Mouse (Mus musculus) myocyte (in vitro differentiated cells): ENCODE measurements at regions not wholly inside any gene's neighbourhood (a gene's known extent, or its start where the extent isn't known, plus 50 kb on each side); places are given as distances from the start of the nearest gene placed in this dataset.

ENCODE experiments used
- H3K27me3 ChIP-seq: one replicate; pipeline ENCODE4 v1.6.1; 2011; ENCODE audit not compliant: control insufficient read depth, insufficient read depth, insufficient read length
- H3K36me3 ChIP-seq: one replicate; pipeline ENCODE4 v1.6.1; 2011; ENCODE audit not compliant: control insufficient read depth, insufficient read depth
- H3K4me2 ChIP-seq: one replicate; pipeline ENCODE4 v1.6.1; 2011; ENCODE audit warnings: low read depth, control low read depth
- H3K4me3 ChIP-seq: one replicate; pipeline ENCODE4 v1.5.1; 2011; ENCODE audit warnings: mild to moderate bottlenecking, control low read depth, moderate library complexity
- H3K79me2 ChIP-seq: one replicate; pipeline ENCODE4 v1.6.1; 2011; ENCODE audit not compliant: control insufficient read depth, insufficient read depth
- H3ac ChIP-seq: one replicate; pipeline ENCODE4 v1.6.1; 2011; ENCODE audit not compliant: control insufficient read depth, insufficient read length
- CEBPB ChIP-seq: IDR thresholded peaks from 2 replicates; pipeline ENCODE4 v1.6.1; 2011; ENCODE audit warnings: mild to moderate bottlenecking, moderate library complexity; ENCODE audit not compliant: poor library complexity, insufficient read depth, severe bottlenecking
- E2F4 ChIP-seq: IDR thresholded peaks from one replicate; pipeline ENCODE4 v1.6.1; 2011; ENCODE audit warnings: mild to moderate bottlenecking, control low read depth, moderate library complexity; ENCODE audit not compliant: insufficient read depth
- MAX ChIP-seq: IDR thresholded peaks from one replicate; pipeline ENCODE4 v1.6.1; 2011; ENCODE audit warnings: low read depth, mild to moderate bottlenecking, control low read depth
- MYOD1 ChIP-seq, 3 experiments: IDR thresholded peaks; one replicate each; pipeline ENCODE4 v1.6.1; 2011; ENCODE audit warnings: control low read depth in 2 of 3, low read depth in 2 of 3, mild to moderate bottlenecking in 2 of 3, moderate library complexity in 1 of 3; ENCODE audit not compliant: insufficient read length in 2 of 3, control insufficient read depth in 1 of 3
- MYOG ChIP-seq, 3 experiments: IDR thresholded peaks; one replicate each; pipeline ENCODE4 v1.6.1; 2011; ENCODE audit warnings: control low read depth in 2 of 3, low read depth in 2 of 3, mild to moderate bottlenecking in 2 of 3; ENCODE audit not compliant: insufficient read length in 2 of 3, control insufficient read depth in 1 of 3, insufficient read depth in 1 of 3
- POLR2A ChIP-seq: IDR thresholded peaks from one replicate; pipeline ENCODE4 v1.6.1; 2011; ENCODE audit warnings: low read depth, mild to moderate bottlenecking, control low read depth, moderate library complexity; ENCODE audit not compliant: insufficient read length
- POLR2AphosphoS2 ChIP-seq: IDR thresholded peaks from one replicate; pipeline ENCODE4 v1.6.1; 2011; ENCODE audit warnings: low read depth, control low read depth; ENCODE audit not compliant: insufficient read length
- REST ChIP-seq: IDR thresholded peaks from one replicate; pipeline ENCODE4 v1.6.1; 2011; ENCODE audit warnings: mild to moderate bottlenecking, control low read depth, moderate library complexity; ENCODE audit not compliant: insufficient read depth, insufficient read length
- SRF ChIP-seq: IDR thresholded peaks from one replicate; pipeline ENCODE4 v1.6.1; 2011; ENCODE audit warnings: low read depth; ENCODE audit not compliant: control insufficient read depth, insufficient read length
- TCF12 ChIP-seq: IDR thresholded peaks from one replicate; pipeline ENCODE4 v1.6.1; 2011; ENCODE audit warnings: mild to moderate bottlenecking, control low read depth; ENCODE audit not compliant: poor library complexity, insufficient read depth, severe bottlenecking
- TCF3 ChIP-seq: IDR thresholded peaks from one replicate; pipeline ENCODE4 v1.6.1; 2011; ENCODE audit warnings: low read depth, control low read depth; ENCODE audit not compliant: insufficient read length
- USF1 ChIP-seq: IDR thresholded peaks from one replicate; pipeline ENCODE4 v1.6.1; 2011; ENCODE audit warnings: low read depth, mild to moderate bottlenecking, control low read depth, moderate library complexity

- TF ChIP-seq E2F4 (no peak), TCF12 (no peak)
- H3K27me3 ChIP-seq = no peaks in the 10 kb centered on the region
- no peaks in the 10 kb centered on the region for H3K36me3 ChIP-seq
- no peak overlapping the region for H3ac ChIP-seq
- H3K4me3 ChIP-seq = no peak overlapping the region
- H3K4me2 ChIP-seq = no peak overlapping the region
- H3K79me2 ChIP-seq = no peaks in the 10 kb centered on the region
Observed at GRCm38 (mm10) chr2:39420696-39421095, 194.4 kb upstream of the Ppp6c start.

- Histone ChIP-seq H3K4me3 (no peak overlapping the region), H3K4me2 (no peak overlapping the region), H3K36me3 (no peaks in the 10 kb centered on the region), H3ac (no peak overlapping the region), H3K79me2 (no peaks in the 10 kb centered on the region), H3K27me3 (no peaks in the 10 kb centered on the region)
- TF ChIP-seq REST (no peak), CEBPB (no peak), POLR2AphosphoS2 (no peak)
Observed at GRCm38 (mm10) chr2:39400336-39400735, 174.1 kb upstream of the Ppp6c start.

DNA sequence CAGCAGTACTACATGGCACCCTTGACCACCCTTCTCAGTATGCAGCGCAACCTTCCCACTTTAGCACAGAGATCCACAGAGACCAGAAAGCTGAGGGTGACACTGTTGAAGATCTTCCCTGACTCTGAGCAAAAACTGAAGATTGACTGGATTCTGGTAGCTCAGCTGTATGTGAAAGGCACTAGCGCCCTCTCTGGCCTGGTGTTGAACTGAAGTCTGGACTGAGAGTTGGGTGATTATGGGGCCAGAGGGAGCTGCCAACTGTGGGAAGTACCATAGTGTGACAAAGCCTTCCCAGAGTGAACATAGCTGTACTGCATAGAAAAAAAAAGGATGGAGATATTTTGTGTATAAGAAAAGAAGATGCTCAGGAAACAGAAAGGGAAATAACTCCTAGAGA is 173.3 kb upstream of the Ppp6c start:
- Histone ChIP-seq H3K79me2 (no peaks in the 10 kb centered on the region), H3ac (no peak overlapping the region), H3K4me3 (no peak overlapping the region), H3K27me3 (no peaks in the 10 kb centered on the region), H3K4me2 (no peak overlapping the region), H3K36me3 (no peaks in the 10 kb centered on the region)
- TF ChIP-seq POLR2A (no peak), USF1 (no peak), MYOG (IDR thresholded peaks at IDR 0.05; ENCODE audit: control insufficient read depth in 1 of 3, insufficient read depth in 1 of 3, insufficient read length in 2 of 3, low read depth in 2 of 3) (no peak), CEBPB (no peak), SRF (no peak), E2F4 (no peak), POLR2AphosphoS2 (no peak), MAX (no peak)

- H3K79me2 ChIP-seq = no peaks in the 10 kb centered on the region
- H3K36me3 ChIP-seq = no peaks in the 10 kb centered on the region
- no peaks in the 10 kb centered on the region for H3K27me3 ChIP-seq
- TF ChIP-seq TCF12 (no peak), REST (no peak)
- H3K4me2 ChIP-seq = no peak overlapping the region
- no peak overlapping the region for H3ac ChIP-seq
- no peak overlapping the region for H3K4me3 ChIP-seq
Observed at GRCm38 (mm10) chr2:39394643-39395042, 168.4 kb upstream of the Ppp6c start.

- no peaks in the 10 kb centered on the region for H3K36me3 ChIP-seq
- H3K79me2 ChIP-seq = no peaks in the 10 kb centered on the region
- no peak overlapping the region for H3K4me3 ChIP-seq
- no peak overlapping the region for H3K4me2 ChIP-seq
- no peak for TF ChIP-seq MYOG (IDR thresholded peaks at IDR 0.05; ENCODE audit: control insufficient read depth in 1 of 3, insufficient read depth in 1 of 3, insufficient read length in 2 of 3, low read depth in 2 of 3)
- TF ChIP-seq REST = no peak
- TF ChIP-seq CEBPB = peak; percentile 70
- TF ChIP-seq MAX = no peak
- no peak overlapping the region for H3ac ChIP-seq
- no peaks in the 10 kb centered on the region for H3K27me3 ChIP-seq
Observed at GRCm38 (mm10) chr2:39377264-39377663, 151.0 kb upstream of the Ppp6c start.

DNA sequence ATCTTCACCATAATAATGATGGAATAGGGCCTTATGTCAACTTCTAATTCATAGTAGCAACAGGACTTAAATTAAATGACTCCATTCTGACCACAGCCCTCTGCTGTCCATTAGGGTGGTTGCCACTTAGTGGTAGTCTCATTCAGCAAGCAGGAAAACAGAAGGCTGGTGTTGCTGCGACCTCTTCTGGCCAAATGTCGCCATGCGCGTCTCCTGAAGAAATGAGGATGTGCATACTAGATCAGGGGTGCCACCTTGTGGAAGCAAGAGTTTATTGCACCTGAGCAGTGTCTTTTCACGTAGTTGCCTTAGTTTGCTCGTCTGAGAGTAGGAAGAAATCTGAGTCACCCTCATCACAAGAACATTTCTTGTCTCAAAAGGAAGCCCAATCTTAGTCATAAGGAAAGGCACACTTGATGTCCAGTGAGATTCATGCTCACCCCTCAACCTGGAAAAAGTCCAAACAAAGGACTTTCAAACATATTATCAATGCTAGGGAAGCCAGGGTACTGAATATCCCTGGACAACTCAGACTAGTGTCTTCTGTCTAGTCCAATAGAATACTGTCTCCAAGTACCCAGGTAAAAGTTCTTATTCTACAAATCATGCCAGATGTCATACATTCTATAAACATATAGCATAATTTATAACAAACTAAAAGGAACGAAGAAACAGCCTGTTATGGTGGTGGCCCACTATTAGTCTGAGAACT is 147.0 kb upstream of the Ppp6c start:
- H3K79me2 ChIP-seq = no peaks in the 10 kb centered on the region
- no peak overlapping the region for H3K4me3 ChIP-seq
- H3K36me3 ChIP-seq = no peaks in the 10 kb centered on the region
- H3ac ChIP-seq = no peak overlapping the region
- H3K27me3 ChIP-seq = no peaks in the 10 kb centered on the region
- no peak overlapping the region for H3K4me2 ChIP-seq
- TF ChIP-seq TCF3 = no peak
- TF ChIP-seq TCF12 = no peak
- no peak for TF ChIP-seq POLR2AphosphoS2
- no peak for TF ChIP-seq MYOD1 (IDR thresholded peaks at IDR 0.05; ENCODE audit: control insufficient read depth in 1 of 3, insufficient read length in 2 of 3, low read depth in 2 of 3)
- TF ChIP-seq SRF = no peak
- no peak for TF ChIP-seq MYOG (IDR thresholded peaks at IDR 0.05; ENCODE audit: control insufficient read depth in 1 of 3, insufficient read depth in 1 of 3, insufficient read length in 2 of 3, low read depth in 2 of 3)
- TF ChIP-seq REST = no peak
- no peak for TF ChIP-seq POLR2A
- TF ChIP-seq E2F4 = no peak
- no peak for TF ChIP-seq MAX
- TF ChIP-seq USF1 = no peak
- TF ChIP-seq CEBPB = no peak
